Mouse (Mus musculus) limb, embryonic 12.5 days (tissue): ENCODE measurements around the gene Dnah14. TPM values are rescaled to one million over a fixed set of nuclear protein-coding genes. Genes with fewer than 3 reads are reported as not detected.

Experiments
- ATAC-seq: fragments of 200-750 bp; cut with Nextera tagmentation; 2 replicates; pipeline ENCODE4 v1.8.0; 2017; ENCODE audit warnings: low read depth, moderate TSS enrichment; ENCODE audit not compliant: insufficient number of reproducible peaks, insufficient read depth, low FRiP score, low TSS enrichment
- H3K27ac ChIP-seq: fragments of 300-500 bp; sonication (generic); 2 replicates; pipeline ENCODE4 v1.5.1; 2016; ENCODE audit warnings: mild to moderate bottlenecking, moderate library complexity
- H3K27me3 ChIP-seq: fragments of 300-500 bp; sonication (generic); 2 replicates; pipeline ENCODE4 v1.6.1; 2016; ENCODE audit warnings: mild to moderate bottlenecking, moderate library complexity
- H3K36me3 ChIP-seq: fragments of 300-500 bp; sonication (generic); 2 replicates; pipeline ENCODE4 v1.6.1; 2016; ENCODE audit warnings: mild to moderate bottlenecking, moderate library complexity
- H3K4me1 ChIP-seq: fragments of 300-500 bp; sonication (generic); replicated peaks from 2 replicates; pipeline ENCODE4 v1.6.1; 2016
- H3K4me2 ChIP-seq: fragments of 300-500 bp; sonication (generic); 2 replicates; pipeline ENCODE4 v1.6.1; 2016; ENCODE audit warnings: mild to moderate bottlenecking, moderate library complexity
- H3K4me3 ChIP-seq: fragments of 300-500 bp; sonication (generic); replicated peaks from 2 replicates; pipeline ENCODE4 v1.5.1; 2016; ENCODE audit warnings: mild to moderate bottlenecking
- H3K9ac ChIP-seq: fragments of 300-500 bp; sonication (generic); replicated peaks from 2 replicates; pipeline ENCODE4 v1.6.1; 2016; ENCODE audit warnings: mild to moderate bottlenecking, moderate library complexity
- H3K9me3 ChIP-seq: fragments of 300-500 bp; sonication (generic); 2 replicates; pipeline ENCODE4 v1.6.1; 2016; ENCODE audit warnings: mild to moderate bottlenecking, moderate library complexity
- WGBS: fragments of 180-500 bp; shearing (Covaris S2); methylation state at CpG from one replicate; pipeline ENCODE4 v1.1.7; 2016; 5-methylcytosine and 5-hydroxymethylcytosine counted together
- polyA plus RNA-seq: library from polyadenylated mRNA; unstranded; fragments of >200 nt; fragmentation: Nextera tagmentation; extraction: Ambion mirVana; gene quantifications from 2 replicates; pipeline ENCODE4 v1.2.1, GENCODE M21; 2016

Gene Dnah14
- polyA plus RNA-seq, 1 experiment from 2014 or later, result 1.2 TPM

- Histone ChIP-seq H3K4me1 (peaks cover 12% of the 10 kb centered on the region), H3K4me3 (peak overlapping the region; percentile 7; the same call in 1 of the 2 replicates), H3K4me2 (peak overlapping the region; percentile 48), H3K9ac (no peak overlapping the region), H3K36me3 (no peaks in the 10 kb centered on the region), H3K27ac (peak overlapping the region; percentile 41; the same call in 1 of the 2 replicates), H3K27me3 (peaks cover 7% of the 10 kb centered on the region; the same call in 1 of the 2 replicates), H3K9me3 (no peaks in the 10 kb centered on the region)
- 5% methylated on average over 19 of the region's 21 CpGs for WGBS
- no peak for ATAC-seq
These were observed 276.9 kb downstream of the Dnah14 start for GRCm38 (mm10) chr1:181853081-181853736.

GRCm38 (mm10) chr1:181854829-181855228 lies 278.5 kb downstream of the Dnah14 start:
- no peaks in the 10 kb centered on the region for H3K9me3 ChIP-seq
- peaks cover 12% of the 10 kb centered on the region for H3K4me1 ChIP-seq
- peaks cover 7% of the 10 kb centered on the region; the same call in 1 of the 2 replicates for H3K27me3 ChIP-seq
- ATAC-seq, result no peak
- no peak overlapping the region for H3K9ac ChIP-seq
- H3K27ac ChIP-seq, result no peak overlapping the region
- H3K4me2 ChIP-seq, result no peak overlapping the region
- H3K36me3 ChIP-seq, result no peaks in the 10 kb centered on the region
- no peak overlapping the region for H3K4me3 ChIP-seq
- 98% methylated on average over 2 of the region's 2 CpGs for WGBS

GRCm38 (mm10) chr1:181856329-181856728 lies 280.0 kb downstream of the Dnah14 start:
- no peak overlapping the region for H3K4me2 ChIP-seq
- no peaks in the 10 kb centered on the region for H3K36me3 ChIP-seq
- no peak overlapping the region for H3K27ac ChIP-seq
- no peak for ATAC-seq
- H3K4me1 ChIP-seq, result peaks cover 18% of the 10 kb centered on the region
- WGBS, result 91% methylated on average over 2 of the region's 2 CpGs
- no peak overlapping the region for H3K4me3 ChIP-seq
- H3K9ac ChIP-seq, result no peak overlapping the region
- H3K9me3 ChIP-seq, result no peaks in the 10 kb centered on the region
- peaks cover 7% of the 10 kb centered on the region; the same call in 1 of the 2 replicates for H3K27me3 ChIP-seq

GRCm38 (mm10) chr1:181860659-181861058 lies 284.3 kb downstream of the Dnah14 start:
- Histone ChIP-seq H3K27ac (no peak overlapping the region), H3K4me3 (no peak overlapping the region), H3K9me3 (no peaks in the 10 kb centered on the region), H3K4me2 (no peak overlapping the region), H3K4me1 (peaks cover 20% of the 10 kb centered on the region; the same call in 1 of the 2 replicates), H3K9ac (no peak overlapping the region), H3K27me3 (peaks cover 4% of the 10 kb centered on the region; the same call in 1 of the 2 replicates), H3K36me3 (no peaks in the 10 kb centered on the region)
- WGBS, result 13% methylated on average over 5 of the region's 5 CpGs
- ATAC-seq, result peak; percentile 16; the same call in 1 of the 2 replicates

GRCm38 (mm10) chr1:181861181-181861902 lies 285.0 kb downstream of the Dnah14 start:
- no peak for ATAC-seq
- peaks cover 21% of the 10 kb centered on the region; the same call in 1 of the 2 replicates for H3K4me1 ChIP-seq
- no peak overlapping the region for H3K9ac ChIP-seq
- no peak overlapping the region for H3K27ac ChIP-seq
- no peaks in the 10 kb centered on the region for H3K36me3 ChIP-seq
- 78% methylated on average over 2 of the region's 2 CpGs for WGBS
- H3K4me2 ChIP-seq, result no peak overlapping the region
- H3K27me3 ChIP-seq, result peaks cover 4% of the 10 kb centered on the region; the same call in 1 of the 2 replicates
- H3K4me3 ChIP-seq, result no peak overlapping the region
- H3K9me3 ChIP-seq, result no peaks in the 10 kb centered on the region

GRCm38 (mm10) chr1:181862676-181863374 lies 286.5 kb downstream of the Dnah14 start:
- Histone ChIP-seq H3K27me3 (peaks cover 4% of the 10 kb centered on the region; the same call in 1 of the 2 replicates), H3K4me2 (no peak overlapping the region), H3K9ac (no peak overlapping the region), H3K27ac (no peak overlapping the region), H3K4me1 (peaks cover 21% of the 10 kb centered on the region; the same call in 1 of the 2 replicates), H3K9me3 (no peaks in the 10 kb centered on the region), H3K4me3 (no peak overlapping the region), H3K36me3 (no peaks in the 10 kb centered on the region)
- ATAC-seq, result no peak
- WGBS, result 36% methylated on average over 16 of the region's 16 CpGs

- Histone ChIP-seq H3K9ac (no peak overlapping the region), H3K27ac (no peak overlapping the region), H3K36me3 (no peaks in the 10 kb centered on the region), H3K27me3 (peaks cover 4% of the 10 kb centered on the region; the same call in 1 of the 2 replicates), H3K4me1 (peaks cover 21% of the 10 kb centered on the region; the same call in 1 of the 2 replicates), H3K4me3 (no peak overlapping the region), H3K9me3 (no peaks in the 10 kb centered on the region), H3K4me2 (no peak overlapping the region)
- ATAC-seq, result no peak
- WGBS, result 31% methylated on average over 8 of the region's 8 CpGs
These were observed 287.1 kb downstream of the Dnah14 start for GRCm38 (mm10) chr1:181863431-181863830.

Other genes with a start within 250 kb of the Dnah14 start
- 0.77 and 1.1 TPM in 2 replicates for gene Cnih3, start 223.9 kb upstream of the Dnah14 start, polyA plus RNA-seq
- gene Ccdc121, start 65.1 kb upstream of the Dnah14 start, polyA plus RNA-seq, result 0.15 TPM in 1 of 2 replicates, not detected in the other